Mouse (Mus musculus) heart, adult 10 weeks (tissue): ENCODE measurements around the gene B430306N03Rik. TPM values are rescaled to one million over a fixed set of nuclear protein-coding genes. Genes with fewer than 3 reads are reported as not detected.

Experiments used
- polyA plus RNA-seq: library from polyadenylated mRNA; stranded (reverse); fragments of 350-450 nt; fragmentation: Illumina TruSeq; extraction: RNeasy Lipid Tissue Mini Kit (QIAGEN cat#74804); gene quantifications from one replicate; pipeline ENCODE4 v1.2.3, GENCODE M21; 2014; ENCODE audit warnings: low read depth, low replicate concordance

B430306N03Rik gene
- polyA plus RNA-seq = 0.16 TPM

DNA sequence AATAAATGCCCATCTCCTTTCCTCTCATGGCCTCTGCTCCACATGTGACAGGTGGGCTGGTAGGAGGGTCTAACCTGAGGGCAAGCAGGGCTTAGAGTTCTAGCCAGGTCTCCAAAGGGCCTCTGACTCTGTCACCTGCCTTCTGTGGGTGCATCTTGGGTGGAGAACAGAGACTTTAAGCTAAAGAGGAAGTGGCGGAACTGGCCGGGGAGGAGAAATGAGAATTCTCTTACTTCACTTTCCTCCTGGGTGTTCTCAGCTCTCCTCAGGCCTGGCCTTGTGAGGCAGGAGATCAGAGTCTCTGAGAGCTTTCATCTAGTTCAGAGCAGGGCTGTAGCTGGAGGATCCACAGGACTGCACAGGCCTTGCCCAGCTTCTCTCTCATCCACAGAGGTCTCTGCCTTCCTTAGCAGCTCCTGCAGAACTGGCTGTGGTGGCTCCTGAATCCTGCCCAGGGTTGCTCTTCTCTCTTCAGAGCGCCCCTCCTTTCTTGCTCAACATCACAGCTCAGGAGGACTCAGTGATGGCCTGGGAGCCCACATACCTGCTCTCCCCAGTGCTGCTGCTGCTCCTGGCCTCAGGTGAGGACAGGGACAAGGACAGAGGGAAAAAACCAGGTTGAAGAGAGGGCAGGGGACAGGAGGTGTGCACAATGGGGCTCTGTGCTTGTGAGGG is at the start of gene B430306N03Rik:
Gene B430306N03Rik (plus strand): TSS at position 237 of the 675 bp plus-strand sequence.

DNA sequence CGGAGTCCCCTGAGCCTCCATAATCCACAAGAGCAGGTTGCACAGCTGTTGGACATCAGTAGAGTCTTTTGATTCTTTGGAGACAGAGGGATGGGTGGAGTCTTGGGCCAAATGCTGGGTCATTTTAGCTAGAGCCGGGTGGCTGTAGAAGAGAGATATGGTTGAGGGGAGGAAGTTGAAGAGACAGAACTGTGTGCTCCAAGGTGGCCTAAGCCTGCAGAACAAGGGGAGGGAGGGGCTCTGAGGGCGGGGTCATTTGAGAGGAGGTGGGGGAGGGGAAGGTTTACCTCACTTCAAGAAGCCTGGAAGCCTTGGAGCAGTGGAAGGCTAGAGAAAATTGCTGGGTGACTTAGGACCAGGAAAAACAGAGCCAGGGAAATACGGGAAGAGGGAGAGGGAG is 16.7 kb upstream of the B430306N03Rik start, which contains the start of gene Treml2:
Gene Treml2 (plus strand): TSS at position 296 of the 400 bp plus-strand sequence.

DNA sequence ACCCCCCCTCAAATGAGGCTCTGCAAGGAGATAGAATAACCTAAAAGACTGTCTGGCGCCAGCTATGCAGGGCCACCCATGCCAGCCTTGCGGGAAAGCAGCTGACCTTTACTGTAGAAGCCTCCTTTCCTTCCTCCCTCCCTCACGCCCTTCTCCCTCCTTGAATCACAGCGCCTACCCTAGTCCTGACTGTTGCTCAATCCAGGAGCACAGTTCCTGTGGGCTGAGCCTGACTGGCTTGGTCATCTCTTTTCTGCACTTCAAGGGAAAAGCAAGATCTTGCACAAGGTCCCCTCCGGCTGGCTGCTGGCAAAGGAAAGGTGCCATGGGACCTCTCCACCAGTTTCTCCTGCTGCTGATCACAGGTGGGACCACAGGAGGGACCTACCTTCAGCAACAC is 30.3 kb downstream of the B430306N03Rik start, which contains the start of gene Trem2:
Gene Trem2 (plus strand): TSS at position 171 of the 400 bp plus-strand sequence.

DNA sequence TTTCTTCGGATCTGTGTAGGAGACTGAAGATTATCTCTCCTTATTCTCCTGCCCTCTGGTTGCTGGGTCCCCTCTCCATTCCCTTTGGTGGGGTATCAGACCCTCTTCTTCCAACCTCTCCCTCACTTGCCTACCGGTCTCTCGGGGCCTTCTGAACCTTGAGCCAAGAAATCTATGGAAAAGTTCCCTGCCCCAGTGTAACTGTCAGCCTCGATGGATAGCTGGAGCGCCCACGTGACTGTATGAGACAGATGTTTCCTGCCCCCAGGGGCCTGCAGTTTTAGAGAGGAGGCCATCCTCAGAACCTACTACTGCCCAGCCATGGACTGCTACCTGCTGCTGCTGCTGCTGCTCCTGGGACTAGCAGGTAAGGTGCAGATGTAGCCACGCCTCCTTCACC is 43.7 kb downstream of the B430306N03Rik start, which contains the start of gene Treml1:
Gene Treml1 (plus strand): TSS at position 301 of the 400 bp plus-strand sequence.

Other genes with a start within 250 kb of the B430306N03Rik start
- gene 1700067P10Rik, start 226.8 kb upstream of the B430306N03Rik start, polyA plus RNA-seq = not detected
- gene 9830107B12Rik, start 169.9 kb upstream of the B430306N03Rik start, polyA plus RNA-seq = not detected
- gene A530064D06Rik, start 148.9 kb upstream of the B430306N03Rik start, polyA plus RNA-seq = not detected
- gene Trem1, start 83.4 kb upstream of the B430306N03Rik start, polyA plus RNA-seq = not detected
- not detected for gene Trem3, start 68.4 kb upstream of the B430306N03Rik start, polyA plus RNA-seq
- not detected for gene Treml4, start 51.8 kb upstream of the B430306N03Rik start, polyA plus RNA-seq
- 0.13 TPM for gene Treml2, start 16.6 kb upstream of the B430306N03Rik start, polyA plus RNA-seq
- gene Trem2, start 30.3 kb downstream of the B430306N03Rik start, polyA plus RNA-seq = 2.2 TPM
- gene Treml1, start 43.8 kb downstream of the B430306N03Rik start, polyA plus RNA-seq = not detected
- 25.8 TPM for gene Nfya, start 93.8 kb downstream of the B430306N03Rik start, polyA plus RNA-seq
- 41.8 TPM for gene Oard1, start 93.9 kb downstream of the B430306N03Rik start, polyA plus RNA-seq
- 274 TPM for gene Apobec2, start 116.8 kb downstream of the B430306N03Rik start, polyA plus RNA-seq
- not detected for gene Tspo2, start 135.4 kb downstream of the B430306N03Rik start, polyA plus RNA-seq
- not detected for gene Unc5cl, start 138.8 kb downstream of the B430306N03Rik start, polyA plus RNA-seq